Mouse (Mus musculus): ENCODE measurements at regions not wholly inside any gene's neighbourhood (a gene's known extent, or its start where the extent isn't known, plus 50 kb on each side); places are given as distances from the start of the nearest gene placed in this dataset.

DNA sequence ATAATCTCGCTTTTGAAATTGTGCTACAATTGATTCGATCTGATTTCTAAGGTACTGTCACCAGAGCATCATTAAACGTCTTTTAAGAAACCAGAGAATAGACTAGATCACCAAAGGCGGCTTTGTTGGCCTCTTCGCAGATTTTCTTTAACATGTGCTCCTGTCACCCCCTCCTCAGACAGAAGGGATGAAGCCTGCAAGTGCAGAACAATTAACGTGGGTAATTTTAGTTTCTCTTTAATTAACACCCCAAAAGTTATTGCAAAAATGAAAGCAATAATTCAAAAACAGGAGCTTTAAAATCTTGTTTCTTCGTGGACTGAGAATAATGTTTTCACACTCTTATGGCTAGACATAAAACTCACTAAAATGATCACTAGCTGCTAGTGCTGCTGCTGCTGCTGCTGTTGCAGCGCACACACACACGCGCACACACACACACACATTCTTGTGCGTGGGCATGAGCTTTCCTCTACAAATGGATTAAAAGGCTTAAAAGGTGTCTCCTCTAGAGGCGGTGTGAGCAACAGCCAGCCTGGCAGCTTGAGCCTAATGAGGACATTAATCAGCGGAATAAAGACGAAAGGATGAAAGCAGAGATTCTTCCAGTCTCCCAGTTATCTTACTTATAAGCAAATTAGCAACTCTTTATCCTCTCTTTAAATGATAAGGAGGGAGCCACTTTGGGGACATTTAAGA lies 550.5 kb upstream of the Btbd3 start:
- DNase-seq = no peak

DNA sequence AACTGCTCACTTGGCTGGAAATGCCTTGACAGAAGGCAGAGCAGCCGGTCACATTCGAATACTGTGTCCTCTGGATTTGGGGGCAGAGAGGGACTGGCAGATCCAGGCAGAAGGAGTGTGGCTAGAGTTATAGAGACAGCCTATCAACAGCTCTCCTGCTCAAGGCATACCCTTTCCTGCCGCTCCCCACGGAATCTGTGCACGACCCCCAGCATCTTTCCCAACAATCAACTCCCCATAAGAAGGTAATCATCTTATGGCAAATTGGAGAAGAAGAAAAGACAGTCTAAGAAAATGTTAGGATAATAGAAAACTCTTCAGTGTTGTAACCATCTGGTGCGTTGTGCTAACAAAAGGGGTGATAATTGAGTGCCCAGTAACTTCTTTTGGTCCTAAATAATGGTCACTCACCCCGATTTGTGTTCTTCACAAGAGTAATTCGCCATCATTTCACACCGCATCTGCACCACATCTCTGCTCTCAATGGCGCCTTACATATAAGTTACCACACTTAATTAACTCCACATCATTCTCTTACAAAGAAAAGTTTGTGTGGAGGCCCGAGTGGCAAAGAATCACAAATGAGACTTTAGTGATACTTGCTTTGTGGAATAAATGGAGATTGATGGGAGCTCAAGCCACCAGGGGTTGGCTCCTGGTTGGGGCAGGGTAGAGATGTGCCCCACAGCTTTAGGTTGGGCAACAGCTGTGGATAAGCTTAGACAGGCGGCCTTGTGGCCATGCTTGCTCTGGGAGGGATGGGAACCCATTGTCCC lies 551.2 kb upstream of the Btbd3 start:
- no peak for DNase-seq

DNA sequence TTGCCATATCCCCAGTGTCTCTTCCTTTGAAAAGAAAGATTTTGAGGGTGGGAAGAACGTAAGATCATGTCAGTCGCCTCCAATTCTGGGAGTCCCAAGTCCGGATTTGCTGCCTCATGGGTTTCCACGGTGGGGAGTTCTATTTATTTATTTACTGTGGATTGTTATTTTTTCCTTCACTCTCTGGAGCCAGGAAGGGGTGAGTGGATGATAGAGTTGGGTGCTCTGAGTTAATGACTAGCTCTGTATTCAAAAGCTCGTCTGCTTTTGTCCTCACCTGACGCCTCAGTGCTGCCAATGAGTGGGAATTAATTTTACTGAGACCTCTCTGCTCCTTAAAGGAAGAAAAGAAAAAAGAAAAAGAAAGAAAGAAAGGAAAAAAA lies 551.8 kb upstream of the Btbd3 start:
- no peak for DNase-seq

DNA sequence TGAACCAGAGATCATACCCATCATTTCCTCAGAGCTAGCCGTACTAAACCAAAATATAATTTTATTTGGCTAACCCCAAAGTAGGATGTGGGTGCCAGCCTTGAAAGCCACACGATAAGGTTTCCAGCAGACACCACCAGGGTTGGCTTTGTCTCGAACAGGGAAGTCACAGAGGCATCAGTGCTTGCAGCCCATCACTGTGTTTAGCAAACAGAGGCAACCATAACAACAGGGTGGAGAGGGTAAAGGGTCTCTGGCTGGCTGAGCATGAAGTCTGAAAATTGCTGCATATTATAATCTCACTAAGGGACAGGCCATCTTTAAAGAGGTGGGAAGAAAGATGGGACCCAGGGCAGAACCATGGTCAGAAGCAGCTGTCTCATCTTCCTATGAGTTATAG lies 552.3 kb upstream of the Btbd3 start:
- DNase-seq = no peak

DNA sequence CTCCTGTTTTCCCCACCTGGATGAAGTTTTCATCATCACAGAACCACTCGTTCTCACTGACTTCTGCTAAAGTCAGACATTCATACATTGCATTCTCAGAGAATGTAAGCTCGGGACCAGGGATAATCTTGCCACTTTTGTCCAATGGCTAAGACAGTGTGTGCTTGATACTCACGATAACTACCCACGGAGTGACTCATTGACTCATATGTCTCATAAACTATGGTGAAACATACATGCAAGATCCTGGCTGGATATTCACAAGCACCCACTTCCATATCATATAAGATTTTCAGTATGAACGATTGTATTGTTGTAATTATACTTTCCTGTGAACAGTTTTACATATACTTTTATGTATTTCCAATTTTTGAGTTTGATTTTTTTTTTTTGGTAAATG lies 560.5 kb upstream of the Btbd3 start:
- DNase-seq = no peak

DNA sequence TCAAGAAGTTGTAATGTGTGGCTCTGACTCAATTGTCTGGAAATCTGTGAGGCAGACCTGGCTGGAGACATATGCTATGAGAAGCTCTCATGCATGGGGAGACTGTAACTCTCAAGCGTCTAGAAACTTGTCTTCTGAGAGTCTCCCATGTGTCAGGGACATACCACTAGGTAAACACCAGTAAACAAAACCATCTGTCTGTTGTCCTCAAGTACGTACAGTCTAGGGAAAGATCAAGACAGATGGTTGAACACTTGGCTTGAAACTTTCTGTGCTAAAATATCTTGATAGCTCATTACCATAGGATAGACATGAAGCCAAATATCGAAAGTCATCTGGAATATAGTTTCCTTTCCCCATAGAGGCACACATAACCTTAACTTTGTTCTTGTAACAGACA lies 562.3 kb upstream of the Btbd3 start:
- no peak for DNase-seq

DNA sequence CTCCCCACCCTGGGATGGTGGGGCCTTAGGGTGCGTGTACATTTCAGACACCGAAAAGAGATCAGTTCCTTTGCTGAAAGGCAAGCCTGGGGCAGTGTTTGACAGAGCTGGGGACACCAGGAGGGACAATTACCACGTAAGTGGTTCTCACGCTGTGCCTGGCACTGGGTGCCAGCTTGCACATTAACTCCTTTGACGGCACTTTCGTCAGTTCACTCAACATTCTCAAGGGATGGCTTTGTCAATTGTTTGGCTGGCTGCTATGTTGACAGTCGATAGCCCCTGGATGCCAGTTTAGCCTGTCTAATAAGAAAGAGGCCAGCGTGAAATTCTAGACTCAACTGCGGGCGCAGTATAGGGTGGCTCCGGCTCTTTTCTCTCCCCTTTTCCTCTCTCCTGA lies 569.2 kb upstream of the Btbd3 start:
- DNase-seq = no peak

DNA sequence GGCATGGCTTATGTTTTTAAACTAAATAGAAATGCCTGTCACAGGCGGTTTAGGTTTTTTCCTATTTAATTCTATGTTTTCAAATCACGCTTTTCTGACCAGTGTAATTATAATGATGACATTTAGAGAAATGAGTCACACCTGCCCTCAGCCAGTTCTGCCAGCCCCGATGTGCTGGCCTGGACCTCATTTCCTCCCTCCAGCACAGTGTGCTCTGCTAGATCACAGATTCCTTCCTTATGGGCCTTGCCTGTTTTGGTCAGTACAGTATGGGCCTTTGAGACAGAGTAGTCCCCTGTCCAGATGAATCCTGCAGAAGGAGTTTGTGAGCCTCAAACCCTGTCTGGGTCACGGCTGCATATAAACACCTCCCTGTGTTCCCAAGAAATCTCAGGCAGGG lies 569.6 kb upstream of the Btbd3 start:
- no peak for DNase-seq

DNA sequence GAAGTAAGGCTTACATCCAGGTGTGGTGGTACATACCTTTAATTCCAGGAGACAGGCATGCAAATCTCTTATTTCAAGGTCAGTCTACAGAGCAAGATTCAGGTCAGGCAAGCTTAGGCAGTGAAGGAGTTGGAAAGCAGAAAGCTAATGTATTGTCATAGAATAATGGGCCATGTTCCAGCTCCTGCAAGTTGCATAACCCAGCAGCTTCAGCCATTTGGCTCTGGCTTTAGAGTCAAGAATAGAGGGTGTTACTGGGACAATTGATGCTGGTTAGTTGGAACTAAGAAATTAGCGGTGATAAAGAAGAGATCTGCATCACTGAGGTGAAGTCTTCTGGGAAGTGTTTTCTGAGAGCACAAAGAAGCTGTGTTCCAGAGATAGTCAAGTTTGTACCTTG lies 565.3 kb upstream of the Jag1 start:
- no peak for DNase-seq

DNA sequence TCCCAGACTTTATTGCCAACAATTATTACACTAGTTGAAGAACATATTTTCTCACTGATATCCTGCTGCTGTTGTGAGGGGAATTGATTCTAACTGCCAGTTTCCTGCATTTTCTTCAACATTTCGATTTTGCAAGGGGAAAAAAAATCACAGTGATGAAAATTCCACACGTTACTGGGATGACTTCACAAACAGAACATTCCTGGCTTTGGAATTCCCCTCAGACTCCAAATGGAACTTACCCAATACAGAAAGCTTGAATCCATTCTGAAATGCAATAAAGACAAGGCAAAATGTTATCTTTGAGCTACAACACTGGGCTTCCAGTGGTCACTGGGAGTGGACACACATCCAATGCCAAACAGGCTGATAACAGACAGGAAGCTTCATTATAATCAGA lies 546.7 kb upstream of the Jag1 start:
- no peak for DNase-seq

DNA sequence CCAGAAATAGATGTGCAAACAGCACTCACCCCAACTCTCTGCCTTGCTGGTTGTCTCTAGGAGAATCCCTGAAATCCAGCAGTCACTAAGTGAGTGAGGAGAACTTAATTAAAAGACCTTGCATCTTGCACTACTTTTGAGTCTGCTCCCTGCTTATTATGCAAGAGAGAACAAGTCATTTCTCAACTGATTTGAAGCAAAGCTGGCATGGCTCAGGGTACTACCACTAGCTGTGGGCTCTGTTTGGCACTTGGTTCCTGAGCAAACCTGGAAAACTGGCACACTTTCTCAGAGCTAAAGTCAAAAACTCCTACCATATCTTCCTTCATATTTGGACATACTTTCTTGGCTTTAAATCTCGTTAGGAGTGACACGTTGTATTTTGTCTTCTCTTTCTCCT lies 545.8 kb upstream of the Jag1 start:
- DNase-seq = peak; percentile 15 to 23

DNA sequence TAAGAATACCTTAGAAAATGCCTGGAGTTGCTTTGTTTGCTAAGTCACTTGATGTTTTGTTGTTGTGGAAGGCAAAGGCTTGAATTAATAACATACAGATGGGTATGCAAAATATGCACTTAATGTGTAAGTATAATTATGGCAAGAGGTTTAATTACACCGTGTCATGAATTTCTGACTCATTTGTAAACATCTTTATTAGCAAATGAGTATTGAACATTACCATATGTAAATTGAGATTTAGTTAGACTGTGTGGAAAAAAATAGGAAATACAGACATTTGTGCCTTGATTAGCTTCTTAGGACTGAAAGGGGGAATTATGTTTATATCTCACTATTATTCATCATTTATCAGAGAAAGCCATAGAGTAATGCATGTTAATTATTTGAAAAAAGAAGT lies 544.0 kb upstream of the Jag1 start:
- DNase-seq = no peak

DNA sequence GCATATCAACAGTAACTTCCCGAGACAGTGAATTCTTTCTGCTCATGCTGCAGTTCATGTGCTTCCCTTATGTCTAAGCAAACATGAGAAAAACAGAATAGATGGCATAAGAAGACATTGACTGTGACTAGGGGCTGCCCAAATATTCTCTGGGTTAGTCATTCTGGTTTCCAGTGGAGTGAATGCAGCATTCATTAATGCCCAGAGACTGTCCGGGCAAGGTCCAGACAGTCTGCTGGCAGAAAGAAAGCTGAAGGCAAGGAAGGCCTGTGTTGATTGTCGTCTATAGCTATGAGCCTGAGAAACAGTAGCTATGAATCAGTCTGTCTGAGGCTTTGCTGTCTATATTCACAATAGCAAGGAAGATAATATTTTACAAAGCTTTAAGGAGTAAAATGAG lies 537.9 kb upstream of the Jag1 start:
- DNase-seq = no peak

DNA sequence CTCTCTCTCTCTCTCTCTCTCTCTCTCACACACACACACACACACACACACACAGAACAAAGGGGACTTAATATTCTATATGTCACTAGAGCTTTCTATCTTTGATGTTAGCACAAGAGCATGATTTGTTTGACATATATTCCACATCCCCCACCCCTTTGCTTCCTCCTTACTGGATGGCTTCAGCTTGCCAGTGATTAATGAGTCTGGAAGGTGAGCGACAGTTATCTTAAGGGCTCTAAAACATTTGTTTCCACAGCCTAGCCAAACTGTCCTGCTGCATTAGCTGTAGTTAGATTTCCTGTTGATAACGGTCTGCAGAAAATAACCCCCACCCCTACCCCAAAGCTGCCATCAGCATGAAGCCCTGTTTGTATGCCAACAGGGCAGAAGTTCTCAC lies 527.7 kb upstream of the Jag1 start:
- no peak for DNase-seq

DNA sequence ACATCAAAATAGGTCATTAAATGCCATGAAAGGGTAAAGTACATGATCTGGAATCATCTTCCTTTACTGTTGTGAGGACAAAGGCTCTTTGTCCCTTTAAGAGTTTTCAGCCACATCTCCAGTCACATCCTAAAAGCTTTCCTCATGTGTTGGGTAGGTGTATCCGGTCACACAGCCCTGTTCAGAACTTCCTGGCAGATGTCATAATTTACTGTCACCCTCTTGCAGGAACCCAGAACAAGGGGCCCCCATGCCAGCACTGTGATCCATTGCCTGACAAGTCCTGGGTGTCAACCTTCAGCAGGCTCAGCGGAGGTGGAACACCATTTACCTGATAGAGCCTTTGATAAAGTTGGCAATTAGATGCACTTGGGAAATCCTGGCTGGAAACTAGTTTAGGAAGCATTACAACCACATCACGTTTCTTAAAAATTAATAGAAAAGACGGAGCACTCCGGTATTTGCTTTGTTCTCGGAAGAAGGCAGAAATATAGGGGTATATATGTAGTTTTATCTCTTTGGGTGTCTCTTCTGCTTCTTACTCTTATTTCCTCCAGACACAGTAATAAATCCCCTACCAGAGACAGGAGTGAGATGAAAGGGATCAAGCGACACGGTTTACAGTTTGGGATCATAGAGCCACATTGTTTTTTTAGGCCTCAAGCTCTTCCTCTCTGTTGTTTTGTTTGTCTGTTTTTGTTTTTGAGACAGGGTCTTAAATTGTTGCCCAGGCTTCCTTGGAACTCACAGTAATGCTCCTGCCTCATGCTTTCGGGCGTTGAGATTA lies 527.0 kb upstream of the Jag1 start:
- peak in 1 of 2 experiments; percentile 19 for DNase-seq

DNA sequence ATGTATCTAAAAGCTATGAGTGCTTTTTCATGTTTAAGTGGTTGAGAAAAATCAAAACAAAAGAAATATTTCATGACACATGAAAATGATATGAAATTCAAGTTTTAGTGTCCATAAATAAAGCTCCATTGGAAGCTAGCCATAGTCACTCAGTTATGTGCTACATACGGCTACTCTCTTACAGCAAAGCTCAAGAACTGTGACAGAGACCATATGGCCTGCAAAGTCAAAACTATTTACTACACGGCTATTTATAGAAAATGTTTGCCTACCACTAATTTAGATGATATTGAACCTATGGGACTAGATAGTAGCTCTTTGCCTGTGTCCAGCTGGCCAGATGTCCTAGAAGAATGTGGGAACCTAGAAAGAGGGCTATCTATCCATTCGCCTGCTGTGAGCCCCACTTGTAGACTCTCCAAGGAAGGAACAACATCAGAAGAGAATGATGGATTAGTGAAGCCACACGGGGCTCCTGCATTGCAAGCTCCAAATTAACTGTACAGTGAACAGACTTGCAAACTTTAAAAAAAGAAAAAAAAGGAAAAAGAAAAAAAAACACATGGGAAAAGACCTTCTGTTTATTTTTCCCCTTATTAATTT lies 518.7 kb upstream of the Jag1 start:
- no peak for DNase-seq

DNA sequence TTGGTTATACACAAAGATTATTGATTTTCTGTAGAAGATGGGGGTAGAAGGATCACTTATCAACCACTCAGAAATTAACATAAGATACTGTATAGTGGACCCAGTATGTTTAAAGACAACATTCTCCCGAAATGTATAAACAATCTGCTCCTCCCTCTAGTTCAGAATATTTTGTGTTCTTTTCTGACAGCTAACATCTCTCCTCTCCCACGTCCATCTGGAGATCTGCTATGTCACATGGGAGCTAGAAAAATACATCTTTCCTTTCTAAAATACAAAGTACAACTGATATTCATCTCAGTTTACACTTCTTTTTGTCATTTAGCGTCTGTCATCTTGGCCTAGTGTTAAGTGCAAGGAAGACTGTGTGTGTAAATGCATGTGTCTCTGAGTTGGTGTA lies 500.2 kb upstream of the Jag1 start:
- DNase-seq = no peak

DNA sequence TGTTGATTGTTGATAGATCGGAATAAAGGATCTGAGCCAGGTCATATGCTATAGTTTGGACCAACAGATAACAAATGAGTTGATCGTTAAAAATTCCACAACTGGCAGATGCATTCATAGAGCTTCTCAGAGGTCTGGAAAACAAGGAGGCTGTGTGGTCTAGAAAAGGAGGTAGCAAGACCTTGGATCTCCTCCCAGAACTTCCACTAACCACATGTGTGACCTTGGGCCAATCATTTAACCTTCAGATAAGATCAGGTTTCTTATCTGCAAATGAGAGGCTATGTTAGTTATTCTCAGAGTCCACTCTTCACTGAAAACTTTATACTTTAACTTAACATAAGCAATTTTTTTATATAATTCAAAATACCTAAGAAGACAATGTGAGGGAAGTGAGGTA lies 497.3 kb upstream of the Jag1 start:
- peak; percentile 8 to 14 for DNase-seq

DNA sequence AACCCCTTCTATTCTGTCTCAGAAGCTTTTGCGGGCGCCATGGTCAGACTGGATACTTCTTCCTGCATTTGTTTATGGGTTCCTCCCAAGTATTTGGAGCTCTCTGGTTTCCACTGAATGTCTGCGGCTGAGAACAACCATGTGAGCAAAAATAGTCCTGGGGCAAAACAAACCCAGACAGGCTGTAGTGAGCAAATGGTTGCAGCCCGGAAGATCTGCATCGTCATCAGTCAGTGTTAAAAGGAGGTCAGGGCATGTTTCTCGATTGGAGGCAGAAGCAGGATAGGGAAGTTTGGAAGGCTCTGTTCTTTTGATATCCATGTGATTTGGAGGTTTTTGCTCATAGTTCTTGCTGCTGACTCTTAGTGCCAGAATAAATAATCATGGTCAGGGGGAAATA lies 492.1 kb upstream of the Jag1 start:
- DNase-seq = no peak

DNA sequence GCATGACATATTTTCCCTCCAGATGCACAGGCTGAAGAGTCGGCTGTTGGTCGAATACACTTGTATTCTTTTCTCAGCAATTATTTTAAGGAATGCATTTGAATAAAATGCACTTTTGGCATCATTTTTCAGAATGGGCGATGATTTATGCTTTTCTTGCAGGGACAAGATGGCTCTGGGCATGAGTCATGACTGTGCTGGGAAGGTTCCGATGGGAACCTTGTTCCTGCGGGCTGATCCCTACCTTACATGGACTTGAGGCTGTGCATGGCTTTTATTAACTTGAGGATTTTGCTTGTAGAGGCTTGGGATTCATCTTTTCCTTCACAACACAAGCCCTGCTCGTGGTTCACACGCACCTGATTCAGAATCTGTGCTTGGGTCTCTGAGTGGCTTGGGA lies 481.7 kb upstream of the Jag1 start:
- peak; percentile 1 to 14 for DNase-seq

DNA sequence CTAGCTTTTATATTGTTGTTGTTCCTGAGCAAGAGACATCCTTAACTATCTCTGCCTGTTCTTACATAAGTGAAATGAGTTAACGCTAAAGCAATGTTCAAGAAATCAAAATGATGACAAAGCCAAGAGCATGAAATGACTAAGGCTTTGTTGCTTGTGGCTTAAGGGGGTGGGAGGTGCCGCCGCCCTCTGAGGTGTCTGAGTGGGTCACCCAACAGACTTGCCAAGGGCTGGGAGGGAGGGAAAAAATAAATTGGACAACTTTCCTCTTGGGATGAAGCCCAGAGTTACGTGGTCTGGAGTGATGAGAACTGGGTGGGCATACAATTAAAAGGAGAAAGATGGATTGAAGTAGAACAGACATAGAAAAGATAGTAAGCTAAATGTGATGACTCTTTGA lies 478.1 kb upstream of the Jag1 start:
- no peak for DNase-seq

DNA sequence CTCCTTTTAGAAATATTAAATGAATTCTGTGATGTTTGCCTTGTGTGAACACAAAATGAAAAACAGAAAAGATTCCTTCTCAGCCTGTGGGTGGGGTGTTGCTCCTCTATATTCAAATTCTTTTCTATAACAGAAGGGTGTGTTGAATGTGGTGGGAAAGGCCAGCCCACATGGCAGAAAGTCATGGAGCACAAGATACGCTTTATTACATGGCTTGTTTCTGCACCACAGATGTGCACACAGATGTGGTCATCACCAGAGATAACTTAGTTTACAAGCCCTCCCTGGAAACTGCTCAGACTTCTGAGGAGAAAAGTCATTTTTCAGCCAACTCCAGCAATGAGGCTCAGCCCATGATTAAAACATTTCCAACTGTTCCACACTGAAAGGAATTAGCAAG lies 475.1 kb upstream of the Jag1 start:
- DNase-seq = no peak

DNA sequence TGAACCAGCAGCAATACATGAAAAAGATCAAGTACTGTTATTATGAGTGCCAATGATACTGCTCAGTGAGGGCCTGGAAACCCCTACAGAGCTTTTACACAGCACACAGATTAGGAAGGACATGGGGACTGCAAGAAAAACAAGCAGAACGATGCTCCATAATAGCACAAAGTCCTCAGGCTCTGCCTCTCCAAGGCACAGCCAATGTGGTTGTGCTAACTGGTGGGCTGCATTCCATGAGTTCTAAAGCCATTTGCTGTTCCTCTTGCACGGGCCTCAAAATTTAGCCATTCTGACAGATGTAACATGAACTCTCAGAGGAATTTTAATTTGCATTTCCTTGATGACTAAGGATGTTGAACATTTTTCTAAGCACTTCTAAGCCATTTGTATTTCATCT lies 465.0 kb upstream of the Jag1 start:
- DNase-seq = no peak

Data from adrenal gland, postnatal 36 days (tissue).